Mouse (Mus musculus) liver, embryonic 14.5 days (tissue): ENCODE data around the gene Srsf10. TPM values are rescaled to one million over a fixed set of nuclear protein-coding genes. Genes with fewer than 3 reads are reported as not detected.

Experiments used
- ATAC-seq: fragments of 200-750 bp; cut with Nextera tagmentation; 2 replicates; pipeline ENCODE4 v1.8.0; 2017; ENCODE audit warnings: moderate number of reproducible peaks, mild to moderate bottlenecking, moderate library complexity; ENCODE audit not compliant: insufficient read depth
- DNase-seq, 3 experiments: peaks; one replicate each; pipeline ENCODE4 v3.0.0-alpha.2; 2012 to 2013; ENCODE audit warnings: low read depth in 3 of 3, low spot score in 3 of 3
- H3K27ac ChIP-seq: fragments of 300-500 bp; sonication (generic); 2 replicates; pipeline ENCODE4 v1.5.1; 2014; ENCODE audit warnings: moderate library complexity, mild to moderate bottlenecking, control low read depth, inconsistent platforms
- H3K27me3 ChIP-seq: fragments of 300-500 bp; sonication (generic); 2 replicates; pipeline ENCODE4 v1.6.1; 2014; ENCODE audit warnings: mild to moderate bottlenecking, low read length, moderate library complexity; ENCODE audit not compliant: control insufficient read depth, insufficient read depth
- H3K36me3 ChIP-seq: fragments of 300-500 bp; sonication (generic); replicated peaks from 2 replicates; pipeline ENCODE4 v1.6.1; 2014; ENCODE audit warnings: low read depth; ENCODE audit not compliant: control insufficient read depth, insufficient read depth
- H3K4me1 ChIP-seq, 2 experiments: fragments of 200-500 bp in 1 of 2; fragments of 300-500 bp in 1 of 2; sonication (generic) in 1 of 2; replicated peaks; 2 replicates each; pipeline ENCODE4 v1.6.1; 2012 to 2014; ENCODE audit warnings: antibody characterized with exemption in 1 of 2, inconsistent platforms in 1 of 2, low read length in 1 of 2; ENCODE audit not compliant: control insufficient read depth in 2 of 2, insufficient read depth in 2 of 2
- H3K4me2 ChIP-seq: fragments of 300-500 bp; sonication (generic); 2 replicates; pipeline ENCODE4 v1.6.1; 2014; ENCODE audit warnings: low read depth, mild to moderate bottlenecking, control low read depth, moderate library complexity
- H3K4me3 ChIP-seq, 2 experiments: fragments of 200-500 bp in 1 of 2; fragments of 300-500 bp in 1 of 2; sonication (generic) in 1 of 2; 2 replicates each; pipeline ENCODE4 v1.5.1; 2012 to 2014; ENCODE audit warnings: low read depth in 2 of 2, low read length in 2 of 2, mild to moderate bottlenecking in 2 of 2, control low read depth in 1 of 2, inconsistent platforms in 1 of 2, moderate library complexity in 1 of 2; ENCODE audit not compliant: insufficient read depth in 1 of 2
- H3K9ac ChIP-seq: fragments of 300-500 bp; sonication (generic); replicated peaks from 2 replicates; pipeline ENCODE4 v1.6.1; 2014; ENCODE audit warnings: mild to moderate bottlenecking, control low read depth, moderate library complexity
- H3K9me3 ChIP-seq: fragments of 300-500 bp; sonication (generic); 2 replicates; pipeline ENCODE4 v1.6.1; 2016; ENCODE audit warnings: low read length, mixed read lengths; ENCODE audit not compliant: control insufficient read depth
- CTCF ChIP-seq: IDR thresholded peaks from 2 replicates; pipeline ENCODE4 v1.5.1; 2016; ENCODE audit warnings: antibody characterized with exemption, low read depth, control low read depth
- EP300 ChIP-seq: IDR thresholded peaks from 2 replicates; pipeline ENCODE4 v1.6.1; 2016; ENCODE audit warnings: antibody characterized with exemption, low read depth
- WGBS: fragments of 180-500 bp; shearing (Covaris S2); extraction: QIAGEN DNeasy Blood & Tissue Kit; methylation state at CpG from one replicate; pipeline ENCODE4 v1.1.7; 2014; ENCODE audit not compliant: insufficient replicate concordance; 5-methylcytosine and 5-hydroxymethylcytosine counted together
- polyA plus RNA-seq, 2 experiments: library from polyadenylated mRNA; depleted of rRNA in 1 of 2; stranded (reverse) in 1 of 2; unstranded in 1 of 2; fragments of >200 nt; fragmentation: Nextera tagmentation in 1 of 2; extraction: Ambion mirVana in 1 of 2; gene quantifications; 2 replicates each; pipeline versions ENCODE4 v1.2.1 to v1.2.3; 2012 to 2014

The Srsf10 gene
- polyA plus RNA-seq, 2 experiments, result 49.6 to 110 TPM

DNA sequence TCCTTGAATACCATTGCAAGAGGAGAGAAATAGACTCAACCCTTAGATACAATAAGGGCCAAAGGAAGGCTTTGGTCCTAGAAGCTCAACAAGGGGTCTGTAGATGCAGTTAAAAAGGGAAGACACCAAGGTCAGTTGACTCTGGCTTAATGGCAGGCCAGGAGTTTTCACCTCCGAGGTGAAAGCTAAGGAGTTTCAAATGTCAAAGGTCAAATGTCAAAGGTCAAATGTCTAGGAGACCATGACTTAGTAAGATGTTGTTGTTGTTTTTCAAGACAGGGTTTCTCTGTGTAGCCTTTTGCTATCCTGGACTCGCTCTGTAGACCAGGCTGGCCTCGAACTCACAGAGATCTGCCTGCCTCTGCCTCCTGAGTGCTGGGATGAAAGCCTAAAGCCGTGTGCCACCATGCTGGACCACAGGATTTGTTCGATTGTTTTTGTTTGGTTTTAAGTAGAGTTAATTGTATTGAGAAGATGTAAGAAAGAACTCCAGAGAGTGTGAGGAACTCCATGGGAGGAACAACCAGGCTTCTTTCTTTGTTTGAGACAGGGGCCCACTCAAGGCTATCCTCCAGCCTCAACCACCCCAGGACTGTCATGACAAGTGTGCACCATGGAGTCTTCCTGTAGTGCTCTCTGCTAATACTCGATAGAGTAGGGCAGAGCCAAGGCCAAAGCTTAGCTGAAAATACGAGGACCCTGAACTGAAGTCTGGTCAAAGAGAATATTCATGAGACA lies 33.8 kb downstream of the Srsf10 start:
- TF ChIP-seq EP300 (no peak), CTCF (no peak)
- Histone ChIP-seq H3K9ac (no peak overlapping the region), H3K4me3 (no peak overlapping the region), H3K27me3 (no peaks in the 10 kb centered on the region), H3K36me3 (no peaks in the 10 kb centered on the region), H3K9me3 (no peaks in the 10 kb centered on the region), H3K4me1 (peaks cover 3 to 8% of the 10 kb centered on the region in 2 experiments; a peak in 3 of 4 replicates), H3K27ac (no peak overlapping the region), H3K4me2 (no peak overlapping the region)
- DNase-seq, result no peak
- ATAC-seq, result no peak
- 68% methylated on average over 7 of the region's 7 CpGs for WGBS

DNA sequence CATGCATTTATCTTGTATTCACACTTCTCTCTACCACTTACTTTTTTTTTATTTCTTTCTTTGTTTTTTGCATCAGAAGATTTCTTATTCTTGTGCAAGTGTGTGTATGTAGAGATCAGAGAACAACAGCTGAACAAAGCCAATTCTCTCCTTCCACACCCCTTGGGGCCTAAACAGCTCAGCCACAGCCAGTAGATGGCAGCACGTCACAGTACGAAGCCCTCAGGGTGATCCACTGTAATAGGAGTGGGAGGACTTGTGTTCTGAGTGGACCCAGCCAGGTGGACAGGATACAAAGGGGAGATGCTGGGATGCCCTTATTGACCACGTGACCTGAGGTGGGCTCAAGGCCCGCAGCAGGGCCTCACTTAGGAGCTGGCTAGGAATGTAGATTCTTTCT lies 34.3 kb downstream of the Srsf10 start:
- H3K4me1 ChIP-seq, result peaks cover 3 to 11% of the 10 kb centered on the region in 2 experiments; a peak in 3 of 4 replicates
- DNase-seq (no peak), ATAC-seq (peak; percentile 65; the same call in 1 of the 2 replicates)

DNA sequence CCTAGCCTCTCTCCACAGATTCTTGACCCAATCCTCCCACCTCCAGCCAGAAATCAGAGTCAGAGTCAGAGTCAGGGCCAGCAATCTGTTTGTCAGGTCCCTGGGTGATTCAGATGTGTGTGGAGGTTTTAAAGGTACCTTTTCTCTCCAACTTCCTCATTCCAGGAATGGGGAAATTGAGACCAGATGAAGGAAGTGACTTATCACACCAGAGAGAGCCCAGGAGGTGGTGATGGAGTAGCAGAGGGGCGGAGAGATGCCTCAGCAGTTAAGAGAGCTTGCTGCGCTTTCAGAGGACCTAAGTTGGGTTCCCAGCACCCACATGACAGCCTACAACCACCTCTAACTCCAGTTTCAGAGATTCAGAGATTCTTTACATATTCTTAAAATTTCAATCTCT lies 36.0 kb downstream of the Srsf10 start:
- Histone ChIP-seq H3K9me3 (no peaks in the 10 kb centered on the region), H3K9ac (no peak overlapping the region), H3K27ac (no peak overlapping the region), H3K27me3 (no peaks in the 10 kb centered on the region), H3K36me3 (no peaks in the 10 kb centered on the region), H3K4me1 (peaks cover 3 to 22% of the 10 kb centered on the region in 2 experiments; a peak in 3 of 4 replicates), H3K4me2 (no peak overlapping the region), H3K4me3 (no peak overlapping the region)
- WGBS, result 54% methylated on average over 2 of the region's 2 CpGs
- DNase-seq, result no peak
- no peak for ATAC-seq
- TF ChIP-seq EP300, result no peak
- no peak for TF ChIP-seq CTCF

More for the DNA sequence above, 34.3 kb downstream of the Srsf10 start:
- 5% methylated on average over 4 of the region's 4 CpGs for WGBS
- Histone ChIP-seq H3K36me3 (no peaks in the 10 kb centered on the region), H3K4me2 (no peak overlapping the region), H3K27ac (no peak overlapping the region), H3K9me3 (no peaks in the 10 kb centered on the region), H3K4me3 (no peak overlapping the region), H3K27me3 (no peaks in the 10 kb centered on the region), H3K9ac (no peak overlapping the region)
- TF ChIP-seq CTCF, result peak; percentile 93
- no peak for TF ChIP-seq EP300

DNA sequence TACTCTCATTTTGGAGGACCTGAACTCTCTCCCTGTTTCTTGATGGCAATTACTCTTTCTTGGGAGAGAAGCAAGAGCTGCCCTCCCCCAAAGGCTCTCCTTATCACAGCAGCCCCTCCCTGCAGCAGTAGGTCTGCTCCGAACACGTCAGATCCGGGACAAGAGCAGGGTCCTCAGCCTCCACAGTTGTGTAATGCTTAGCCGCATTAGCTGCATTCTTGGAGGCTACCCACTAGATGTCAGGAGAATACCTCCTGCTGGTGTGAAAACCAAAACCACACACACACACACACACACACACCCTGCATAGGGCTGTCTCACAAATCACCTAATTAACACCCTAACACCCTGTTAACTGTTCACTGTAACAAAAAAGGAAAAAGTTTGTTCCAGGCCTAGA lies 37.3 kb downstream of the Srsf10 start:
- DNase-seq, result no peak
- H3K9ac ChIP-seq, result no peak overlapping the region

DNA sequence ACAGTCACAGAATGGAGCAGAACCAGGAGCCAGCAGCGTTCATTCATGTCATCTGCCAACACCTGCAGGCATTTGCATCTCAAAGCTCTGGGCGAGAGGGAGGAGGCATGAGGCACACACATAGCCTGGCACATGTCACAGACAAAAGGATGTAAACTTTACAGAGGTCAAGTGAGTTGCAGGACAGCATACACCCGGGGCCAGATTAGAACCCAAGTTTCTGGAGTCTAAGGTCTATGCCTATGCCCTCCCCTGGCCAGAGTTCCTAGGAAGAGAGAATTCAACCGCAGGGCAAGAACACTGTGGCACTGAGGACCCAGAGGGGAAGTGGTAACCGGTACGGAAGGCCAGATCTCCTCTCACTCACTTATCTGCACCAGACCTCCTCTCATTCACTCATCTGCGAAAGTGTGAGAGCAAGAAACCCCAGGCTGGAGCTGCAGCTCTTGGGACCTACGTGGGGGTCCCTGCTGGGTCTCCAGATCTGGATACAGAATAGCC lies 39.6 kb downstream of the Srsf10 start, which contains the start of gene Cnr2:
Cnr2 (plus strand) TSS at position 324 of the 501 bp plus-strand sequence.
- TF ChIP-seq EP300 (no peak), CTCF (no peak)
- peak within 1 kb of the TSS; percentile 26 for H3K27ac ChIP-seq
- H3K4me1 ChIP-seq, result peaks cover 10 to 48% of the 10 kb centered on the region in 2 experiments
- no peaks in the 10 kb centered on the region for H3K9me3 ChIP-seq
- peak within 1 kb of the TSS; percentile 36 to 38 for H3K4me3 ChIP-seq
- ATAC-seq, result no peak
- H3K4me2 ChIP-seq, result peak within 1 kb of the TSS; percentile 58
- peak within 1 kb of the TSS; percentile 47 for H3K9ac ChIP-seq
- 16% methylated on average over 8 of the region's 8 CpGs for WGBS
- DNase-seq, result no peak
- H3K27me3 ChIP-seq, result no peaks in the 10 kb centered on the region
- no peaks in the 10 kb centered on the region for H3K36me3 ChIP-seq

More for the DNA sequence above, 37.3 kb downstream of the Srsf10 start:
- no peak overlapping the region for H3K27ac ChIP-seq
- TF ChIP-seq CTCF, result peak; percentile 49
- TF ChIP-seq EP300, result no peak
- peaks cover 3 to 34% of the 10 kb centered on the region in 2 experiments for H3K4me1 ChIP-seq
- H3K36me3 ChIP-seq, result no peaks in the 10 kb centered on the region
- ATAC-seq, result peak; percentile 53
- no peaks in the 10 kb centered on the region for H3K27me3 ChIP-seq
- H3K4me2 ChIP-seq, result no peak overlapping the region
- H3K4me3 ChIP-seq, result no peak overlapping the region
- 9% methylated on average over 4 of the region's 4 CpGs for WGBS
- H3K9me3 ChIP-seq, result no peaks in the 10 kb centered on the region
